Mouse (Mus musculus): ENCODE results near the gene Smco4. TPM values are rescaled to one million over a fixed set of nuclear protein-coding genes. Genes with fewer than 3 reads are reported as not detected.

Smco4 gene
- polyA plus RNA-seq, 2 experiments = 1.4 to 5.8 TPM

DNA sequence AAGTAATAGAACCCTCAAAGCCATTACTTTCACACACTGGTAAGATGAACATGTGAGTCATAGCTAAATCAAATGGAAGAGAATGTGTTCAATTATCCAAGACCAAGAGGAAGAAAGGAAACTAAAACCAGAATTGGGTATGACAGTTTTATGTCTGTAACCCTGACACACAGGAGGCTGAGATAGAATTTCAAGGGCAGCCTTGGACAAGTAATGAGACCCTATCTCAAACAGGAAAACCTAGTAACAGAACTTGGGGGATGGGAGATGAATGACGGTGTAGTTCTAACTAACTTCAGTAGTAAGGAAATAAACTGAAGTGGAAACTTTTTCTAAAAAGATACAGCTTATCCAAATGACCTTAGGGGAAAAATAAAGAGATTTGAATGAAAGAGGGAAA, 85.2 kb downstream of the Smco4 start:
- DNase-seq (ENCODE audit: low read depth in 3 of 3, low spot score in 3 of 3) = no peak

DNA sequence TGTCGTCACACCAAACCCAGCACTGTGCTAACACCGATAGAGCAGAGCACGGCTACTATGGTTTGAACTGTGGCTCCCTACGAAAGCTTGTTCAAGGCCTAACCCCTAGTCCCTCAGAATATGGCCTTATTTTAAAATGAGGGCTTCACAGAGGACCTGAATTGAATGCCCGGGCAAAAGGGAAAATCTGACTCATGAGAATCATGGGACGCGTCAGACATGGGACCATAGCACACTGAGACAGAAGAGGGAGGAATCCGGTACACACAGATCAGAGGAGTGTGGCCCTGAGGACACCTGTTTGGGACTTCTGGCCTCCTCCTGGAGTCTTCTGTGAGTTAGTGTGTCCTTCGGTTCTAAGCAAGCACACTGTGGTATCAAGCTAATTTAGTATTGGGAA, 85.7 kb downstream of the Smco4 start:
- no peak for TF ChIP-seq CTCF (IDR thresholded peaks at IDR 0.05; ENCODE audit: low read depth)
- TF ChIP-seq EP300 (IDR thresholded peaks at IDR 0.05; ENCODE audit: low read depth) = no peak
- ATAC-seq (ENCODE audit: insufficient read depth) = no peak
- 70% methylated on average over 9 of the region's 9 CpGs for WGBS (ENCODE audit: insufficient replicate concordance)

More for the DNA sequence above, 85.2 kb downstream of the Smco4 start:
- H3K27me3 ChIP-seq (ENCODE audit: control insufficient read depth, insufficient read depth, low read length) = no peaks in the 10 kb centered on the region
- no peaks in the 10 kb centered on the region for H3K4me1 ChIP-seq (replicated peaks; ENCODE audit: control insufficient read depth in 2 of 2, insufficient read depth in 2 of 2, low read length in 1 of 2)
- no peak overlapping the region for H3K4me3 ChIP-seq (ENCODE audit: insufficient read depth in 1 of 2, low read depth in 2 of 2, low read length in 2 of 2)
- 21% methylated on average over 1 of the region's 1 CpGs for WGBS (ENCODE audit: insufficient replicate concordance)
- H3K4me2 ChIP-seq (ENCODE audit: low read depth) = no peak overlapping the region
- no peak for ATAC-seq (ENCODE audit: insufficient read depth)
- H3K9me3 ChIP-seq (ENCODE audit: control insufficient read depth, low read length) = no peaks in the 10 kb centered on the region
- no peaks in the 10 kb centered on the region for H3K36me3 ChIP-seq (replicated peaks; ENCODE audit: control insufficient read depth, insufficient read depth, low read depth)
- no peak overlapping the region for H3K27ac ChIP-seq
- TF ChIP-seq EP300 (IDR thresholded peaks at IDR 0.05; ENCODE audit: low read depth) = no peak
- TF ChIP-seq CTCF (IDR thresholded peaks at IDR 0.05; ENCODE audit: low read depth) = no peak
- no peak overlapping the region for H3K9ac ChIP-seq (replicated peaks)

DNA sequence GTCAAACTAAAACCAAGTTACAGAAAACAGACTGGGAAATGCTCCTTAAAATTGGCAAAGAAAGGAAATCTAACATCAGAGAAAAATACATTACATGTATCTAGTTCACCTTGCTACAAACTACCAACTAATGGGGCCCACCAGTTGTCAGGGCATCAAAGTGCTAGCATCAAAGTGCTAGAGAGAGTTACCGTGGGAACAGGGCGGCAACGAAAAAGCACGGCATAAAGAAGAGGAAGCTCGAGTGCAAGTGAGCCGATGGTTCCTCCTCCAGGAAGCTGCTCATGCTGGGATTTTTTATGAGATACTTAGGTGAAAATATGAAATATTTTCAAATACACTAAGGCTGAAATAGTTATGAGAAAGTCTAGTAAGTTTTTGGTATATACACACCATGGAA, 86.9 kb downstream of the Smco4 start:
- ATAC-seq (ENCODE audit: insufficient read depth) (no peak), DNase-seq (ENCODE audit: low read depth in 3 of 3, low spot score in 3 of 3) (no peak)
- Histone ChIP-seq H3K4me3 (ENCODE audit: insufficient read depth in 1 of 2, low read depth in 2 of 2, low read length in 2 of 2) (no peak overlapping the region), H3K27me3 (ENCODE audit: control insufficient read depth, insufficient read depth, low read length) (no peaks in the 10 kb centered on the region), H3K9me3 (ENCODE audit: control insufficient read depth, low read length) (no peaks in the 10 kb centered on the region), H3K9ac (replicated peaks) (no peak overlapping the region), H3K36me3 (replicated peaks; ENCODE audit: control insufficient read depth, insufficient read depth, low read depth) (no peaks in the 10 kb centered on the region), H3K4me2 (ENCODE audit: low read depth) (no peak overlapping the region), H3K4me1 (replicated peaks; ENCODE audit: control insufficient read depth in 2 of 2, insufficient read depth in 2 of 2, low read length in 1 of 2) (no peaks in the 10 kb centered on the region), H3K27ac (no peak overlapping the region)
- WGBS (ENCODE audit: insufficient replicate concordance) = 26% methylated on average over 6 of the region's 6 CpGs
- no peak for TF ChIP-seq CTCF (IDR thresholded peaks at IDR 0.05; ENCODE audit: low read depth)
- no peak for TF ChIP-seq EP300 (IDR thresholded peaks at IDR 0.05; ENCODE audit: low read depth)

More for the DNA sequence above, 85.7 kb downstream of the Smco4 start:
- Histone ChIP-seq H3K36me3 (replicated peaks; ENCODE audit: control insufficient read depth, insufficient read depth, low read depth) (no peaks in the 10 kb centered on the region), H3K27ac (no peak overlapping the region), H3K27me3 (ENCODE audit: control insufficient read depth, insufficient read depth, low read length) (no peaks in the 10 kb centered on the region), H3K9ac (replicated peaks) (no peak overlapping the region), H3K4me2 (ENCODE audit: low read depth) (no peak overlapping the region), H3K9me3 (ENCODE audit: control insufficient read depth, low read length) (no peaks in the 10 kb centered on the region), H3K4me1 (replicated peaks; ENCODE audit: control insufficient read depth in 2 of 2, insufficient read depth in 2 of 2, low read length in 1 of 2) (no peaks in the 10 kb centered on the region), H3K4me3 (ENCODE audit: insufficient read depth in 1 of 2, low read depth in 2 of 2, low read length in 2 of 2) (no peak overlapping the region)
- DNase-seq (ENCODE audit: low read depth in 3 of 3, low spot score in 3 of 3) = no peak

DNA sequence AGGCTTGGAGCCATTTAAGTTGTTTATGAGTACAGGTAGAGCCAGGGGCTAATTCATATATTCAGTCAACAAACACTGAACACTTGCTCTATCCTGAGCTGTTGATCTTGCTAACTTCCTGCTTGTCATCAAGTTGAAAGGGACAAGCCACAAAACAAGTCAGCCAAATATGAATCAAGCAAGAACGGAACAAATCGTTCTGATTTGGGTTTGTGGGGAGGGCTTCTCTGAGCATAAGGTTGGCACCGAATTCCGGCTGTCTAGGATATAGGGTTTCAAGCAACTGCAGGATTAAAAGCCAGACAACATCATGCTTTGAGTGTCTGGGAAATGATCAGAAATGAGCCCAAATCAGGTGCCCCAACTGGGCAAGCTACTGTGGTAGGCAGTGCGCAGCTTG, 88.8 kb downstream of the Smco4 start:
- WGBS (ENCODE audit: insufficient replicate concordance) = 73% methylated on average over 5 of the region's 5 CpGs
- H3K27me3 ChIP-seq (ENCODE audit: control insufficient read depth, insufficient read depth, low read length) = no peaks in the 10 kb centered on the region

DNA sequence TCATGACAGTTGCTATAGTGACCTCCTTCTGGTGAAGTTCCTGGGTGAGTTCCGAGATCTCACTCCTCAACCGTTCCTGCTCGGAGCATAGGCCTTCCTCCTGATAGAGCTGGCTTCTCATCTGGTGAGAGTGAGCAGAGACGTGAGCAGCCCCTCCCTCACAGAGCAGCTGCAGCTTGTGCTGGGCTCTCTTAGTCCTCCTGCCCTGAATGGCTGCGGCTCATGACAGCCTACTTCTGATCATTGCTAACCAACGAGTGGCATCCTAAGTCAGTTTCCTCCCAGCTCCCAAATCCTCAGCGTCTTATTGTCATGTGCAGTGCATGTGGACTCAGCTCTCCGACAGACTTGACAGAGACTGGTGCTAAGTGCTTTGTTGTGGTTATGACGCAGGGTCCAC, 91.0 kb downstream of the Smco4 start:
- no peaks in the 10 kb centered on the region for H3K27me3 ChIP-seq (ENCODE audit: control insufficient read depth, insufficient read depth, low read length)
- 58% methylated on average over 9 of the region's 9 CpGs for WGBS (ENCODE audit: insufficient replicate concordance)
- ATAC-seq (ENCODE audit: insufficient read depth) (no peak), DNase-seq (ENCODE audit: low read depth in 3 of 3, low spot score in 3 of 3) (no peak)
- no peak overlapping the region for H3K4me3 ChIP-seq (ENCODE audit: insufficient read depth in 1 of 2, low read depth in 2 of 2, low read length in 2 of 2)
- no peak overlapping the region for H3K27ac ChIP-seq
- TF ChIP-seq EP300 (IDR thresholded peaks at IDR 0.05; ENCODE audit: low read depth) (no peak), CTCF (IDR thresholded peaks at IDR 0.05; ENCODE audit: low read depth) (no peak)
- no peak overlapping the region for H3K9ac ChIP-seq (replicated peaks)
- no peak overlapping the region for H3K4me2 ChIP-seq (ENCODE audit: low read depth)
- no peaks in the 10 kb centered on the region for H3K4me1 ChIP-seq (replicated peaks; ENCODE audit: control insufficient read depth in 2 of 2, insufficient read depth in 2 of 2, low read length in 1 of 2)
- H3K9me3 ChIP-seq (ENCODE audit: control insufficient read depth, low read length) = no peaks in the 10 kb centered on the region
- H3K36me3 ChIP-seq (replicated peaks; ENCODE audit: control insufficient read depth, insufficient read depth, low read depth) = no peaks in the 10 kb centered on the region

More for the DNA sequence above, 88.8 kb downstream of the Smco4 start:
- H3K4me2 ChIP-seq (ENCODE audit: low read depth) = no peak overlapping the region
- DNase-seq (ENCODE audit: low read depth in 3 of 3, low spot score in 3 of 3) (no peak), ATAC-seq (ENCODE audit: insufficient read depth) (no peak)
- no peaks in the 10 kb centered on the region for H3K4me1 ChIP-seq (replicated peaks; ENCODE audit: control insufficient read depth in 2 of 2, insufficient read depth in 2 of 2, low read length in 1 of 2)
- TF ChIP-seq EP300 (IDR thresholded peaks at IDR 0.05; ENCODE audit: low read depth) (no peak), CTCF (IDR thresholded peaks at IDR 0.05; ENCODE audit: low read depth) (no peak)
- no peak overlapping the region for H3K4me3 ChIP-seq (ENCODE audit: insufficient read depth in 1 of 2, low read depth in 2 of 2, low read length in 2 of 2)
- H3K27ac ChIP-seq = no peak overlapping the region
- no peaks in the 10 kb centered on the region for H3K9me3 ChIP-seq (ENCODE audit: control insufficient read depth, low read length)
- no peak overlapping the region for H3K9ac ChIP-seq (replicated peaks)
- H3K36me3 ChIP-seq (replicated peaks; ENCODE audit: control insufficient read depth, insufficient read depth, low read depth) = no peaks in the 10 kb centered on the region

Measured in liver, embryonic 14.5 days (tissue).